26 mouse cellular contexts compared by ENCODE assay signal in the genomic region with DNA sequence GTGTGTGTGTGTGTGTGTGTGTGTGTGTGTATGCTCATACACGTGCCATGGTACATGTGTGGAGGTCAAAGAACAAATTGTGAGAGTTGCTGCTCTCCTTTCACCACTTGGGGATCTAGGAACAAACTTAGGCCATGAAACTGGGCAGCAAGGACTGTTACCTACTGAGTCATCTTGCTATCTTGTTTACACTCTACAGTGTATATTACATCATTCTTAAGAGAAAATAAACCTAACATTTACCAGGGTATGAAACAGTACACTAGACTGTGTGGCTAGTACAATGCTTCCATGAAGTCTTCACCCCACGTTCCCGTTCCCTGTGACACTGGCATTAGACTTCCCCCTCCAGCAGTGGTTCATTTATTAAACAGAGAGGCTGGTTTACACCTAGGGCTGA. TPM values are rescaled to one million over a fixed set of nuclear protein-coding genes. Genes with fewer than 3 reads are reported as not detected.
DNase-seq lines count a peak whose midpoint lies in the region; ATAC-seq lines count a peak whose summit lies in the region.
"Had no signal": no experiment of that assay in that cellular context is flagged by ENCODE, and none has a peak within 500 bp of the region (broad histone marks: within the 10 kb centered on the region; RNA-seq: fewer than 3 reads in every experiment).

No protein-coding gene starts in this region.

- peaks cover 12% of the 10 kb centered on the region for H3K4me1 ChIP-seq in heart, embryonic 13.5 days
- no peaks in the 10 kb centered on the region for H3K4me1 ChIP-seq in kidney, embryonic 16.5 days (ENCODE audit: insufficient read depth, low read length)
- no peaks in the 10 kb centered on the region for H3K4me1 ChIP-seq in midbrain, embryonic 16.5 days (ENCODE audit: control insufficient read depth, insufficient read depth, low read length)
- no peaks in the 10 kb centered on the region for H3K4me1 ChIP-seq in midbrain, embryonic 10.5 days
- H3K4me1 ChIP-seq in embryonic facial prominence, embryonic 10.5 days = no peaks in the 10 kb centered on the region
- H3K4me1 ChIP-seq: forebrain, embryonic 15.5 days; midbrain, embryonic 15.5 days; neural tube, embryonic 15.5 days had no signal

- H3K27ac ChIP-seq in heart, embryonic 13.5 days (replicated peaks) = peak overlapping the region; percentile 71
- H3K27ac ChIP-seq in kidney, embryonic 16.5 days (ENCODE audit: low read length) = no peak overlapping the region
- no peak overlapping the region for H3K27ac ChIP-seq in midbrain, embryonic 16.5 days (ENCODE audit: low read length)
- H3K27ac ChIP-seq in midbrain, embryonic 10.5 days (replicated peaks) = no peak overlapping the region
- H3K27ac ChIP-seq in embryonic facial prominence, embryonic 10.5 days (replicated peaks) = no peak overlapping the region
- H3K27ac ChIP-seq: forebrain, embryonic 15.5 days; left cerebral cortex, adult 2 months; midbrain, embryonic 15.5 days; neural tube, embryonic 15.5 days had no signal

- H3K4me3 ChIP-seq in heart, embryonic 13.5 days = no peak overlapping the region
- no peak overlapping the region for H3K4me3 ChIP-seq in kidney, embryonic 16.5 days (ENCODE audit: low read length)
- H3K4me3 ChIP-seq in midbrain, embryonic 16.5 days (ENCODE audit: low read depth, low read length) = no peak overlapping the region
- no peak overlapping the region for H3K4me3 ChIP-seq in midbrain, embryonic 10.5 days
- H3K4me3 ChIP-seq in embryonic facial prominence, embryonic 10.5 days = no peak overlapping the region
- H3K4me3 ChIP-seq: forebrain, embryonic 15.5 days; left cerebral cortex, adult 2 months; megakaryocyte, embryonic 14.5 days; midbrain, embryonic 15.5 days; neural tube, embryonic 15.5 days had no signal

- DNase-seq in heart, postnatal 25 days (ENCODE audit: low spot score) = no peak
- no peak for DNase-seq in kidney, postnatal 14 days
- DNase-seq in midbrain, embryonic 10.5 days (ENCODE audit: low spot score) = no peak
- DNase-seq in embryonic facial prominence, embryonic 10.5 days (ENCODE audit: low spot score) = no peak
- DNase-seq: adrenal gland, postnatal 10 days; cerebellum, postnatal 10 days; gastrocnemius, postnatal 14 days; heart, postnatal 4 days; kidney, postnatal 4 days; layer of hippocampus, adult 9-11 months; left cerebral cortex, postnatal 4 days; lung, adult 18-20 months; right cerebral cortex, postnatal 14 days; spleen, adult 18-20 months; thymus, adult 2 months had no signal

- no peaks in the 10 kb centered on the region for H3K27me3 ChIP-seq in heart, embryonic 13.5 days (replicated peaks)
- no peaks in the 10 kb centered on the region for H3K27me3 ChIP-seq in kidney, embryonic 16.5 days (ENCODE audit: insufficient read depth, low read length)
- H3K27me3 ChIP-seq in midbrain, embryonic 16.5 days (ENCODE audit: control insufficient read depth, insufficient read depth, low read depth, low read length) = no peaks in the 10 kb centered on the region
- no peaks in the 10 kb centered on the region for H3K27me3 ChIP-seq in midbrain, embryonic 10.5 days (ENCODE audit: low read depth, poor library complexity, severe bottlenecking)
- no peaks in the 10 kb centered on the region for H3K27me3 ChIP-seq in embryonic facial prominence, embryonic 10.5 days (replicated peaks; ENCODE audit: low read depth, poor library complexity, severe bottlenecking)
- H3K27me3 ChIP-seq: forebrain, embryonic 15.5 days; megakaryocyte, embryonic 14.5 days; midbrain, embryonic 15.5 days; neural tube, embryonic 15.5 days had no signal

- no peak for ATAC-seq in heart, embryonic 13.5 days (ENCODE audit: extremely low read depth, insufficient number of reproducible peaks, low FRiP score, low TSS enrichment)
- peak; percentile 47; the same call in 1 of the 2 replicates for ATAC-seq in kidney, embryonic 16.5 days (ENCODE audit: low FRiP score, low TSS enrichment)
- 0 out of 2 replicates have a peak, but pooled peaks have one; percentile 28 for ATAC-seq in midbrain, embryonic 16.5 days
- ATAC-seq: forebrain, embryonic 15.5 days; hindbrain, embryonic 16.5 days; intestine, embryonic 16.5 days; midbrain, embryonic 15.5 days had no signal

- peaks cover 8% of the 10 kb centered on the region; the same call in 1 of the 2 replicates for H3K36me3 ChIP-seq in heart, embryonic 13.5 days
- H3K36me3 ChIP-seq in kidney, embryonic 16.5 days (ENCODE audit: insufficient read depth, low read length) = no peaks in the 10 kb centered on the region
- no peaks in the 10 kb centered on the region for H3K36me3 ChIP-seq in midbrain, embryonic 16.5 days (ENCODE audit: control insufficient read depth, insufficient read depth, low read length)
- H3K36me3 ChIP-seq in midbrain, embryonic 10.5 days = no peaks in the 10 kb centered on the region
- no peaks in the 10 kb centered on the region for H3K36me3 ChIP-seq in embryonic facial prominence, embryonic 10.5 days (replicated peaks)
- H3K36me3 ChIP-seq: forebrain, embryonic 15.5 days; midbrain, embryonic 15.5 days; neural tube, embryonic 15.5 days had no signal

- intact Hi-C loops in heart, postnatal 25 days (cut with DNase I) = no loop called here

- H3K4me2 ChIP-seq in heart, embryonic 13.5 days = peak overlapping the region; percentile 12; the same call in 1 of the 2 replicates
- no peak overlapping the region for H3K4me2 ChIP-seq in kidney, embryonic 16.5 days (replicated peaks; ENCODE audit: low read depth, low read length)
- H3K4me2 ChIP-seq in midbrain, embryonic 16.5 days (ENCODE audit: low read length) = no peak overlapping the region
- H3K4me2 ChIP-seq: forebrain, embryonic 15.5 days; midbrain, embryonic 15.5 days; neural tube, embryonic 15.5 days had no signal

- no peaks in the 10 kb centered on the region for H3K9me3 ChIP-seq in heart, embryonic 13.5 days
- no peaks in the 10 kb centered on the region for H3K9me3 ChIP-seq in kidney, embryonic 16.5 days (ENCODE audit: low read length)
- H3K9me3 ChIP-seq in midbrain, embryonic 16.5 days (replicated peaks; ENCODE audit: control insufficient read depth, low read length, poor library complexity, severe bottlenecking) = no peaks in the 10 kb centered on the region
- no peaks in the 10 kb centered on the region for H3K9me3 ChIP-seq in midbrain, embryonic 10.5 days (replicated peaks)
- no peaks in the 10 kb centered on the region for H3K9me3 ChIP-seq in embryonic facial prominence, embryonic 10.5 days
- H3K9me3 ChIP-seq: forebrain, embryonic 15.5 days; megakaryocyte, embryonic 14.5 days; midbrain, embryonic 15.5 days; neural tube, embryonic 15.5 days had no signal

- H3K9ac ChIP-seq in heart, embryonic 13.5 days = no peak overlapping the region
- no peak overlapping the region for H3K9ac ChIP-seq in kidney, embryonic 16.5 days (replicated peaks; ENCODE audit: low read length)
- H3K9ac ChIP-seq in midbrain, embryonic 16.5 days (ENCODE audit: low read depth, low read length) = no peak overlapping the region
- H3K9ac ChIP-seq: forebrain, embryonic 15.5 days; midbrain, embryonic 15.5 days; neural tube, embryonic 15.5 days had no signal

- WGBS in heart, embryonic 13.5 days = 71% methylated on average over 3 of the region's 3 CpGs
- WGBS in kidney, embryonic 16.5 days = 60% methylated on average over 3 of the region's 3 CpGs
- WGBS in midbrain, embryonic 16.5 days = 79% methylated on average over 3 of the region's 3 CpGs
- 90% methylated on average over 3 of the region's 3 CpGs for WGBS in midbrain, embryonic 10.5 days
- WGBS in embryonic facial prominence, embryonic 10.5 days = 77% methylated on average over 3 of the region's 3 CpGs

RNA-seq across cellular contexts. Expression of a gene that starts 56.5 kb away (rescaled TPM):
- polyA plus RNA-seq in heart, embryonic 13.5 days (2015; fragmentation: Nextera tagmentation; extraction: Ambion mirVana) = 20.5 and 22.8 TPM in 2 replicates
- 10 to 100 TPM; 29.5 to 34.6 TPM for total RNA-seq in heart, postnatal 25 days (2021)
- polyA plus RNA-seq in kidney, embryonic 16.5 days (2015; fragmentation: Nextera tagmentation; extraction: Ambion mirVana) = 6.7 and 7.2 TPM in 2 replicates
- 1.1 TPM in 2 replicates for polyA plus RNA-seq in midbrain, embryonic 16.5 days (2015; fragmentation: Nextera tagmentation; extraction: Ambion mirVana)
- polyA plus RNA-seq in midbrain, embryonic 10.5 days (2016; fragmentation: Nextera tagmentation; extraction: Ambion mirVana) = 1.9 and 2.5 TPM in 2 replicates
- polyA plus RNA-seq in embryonic facial prominence, embryonic 10.5 days (2016; fragmentation: Nextera tagmentation; extraction: Ambion mirVana) = 2.2 and 2.9 TPM in 2 replicates
- polyA plus RNA-seq: C2C12 had no signal
